In the genomic region with DNA sequence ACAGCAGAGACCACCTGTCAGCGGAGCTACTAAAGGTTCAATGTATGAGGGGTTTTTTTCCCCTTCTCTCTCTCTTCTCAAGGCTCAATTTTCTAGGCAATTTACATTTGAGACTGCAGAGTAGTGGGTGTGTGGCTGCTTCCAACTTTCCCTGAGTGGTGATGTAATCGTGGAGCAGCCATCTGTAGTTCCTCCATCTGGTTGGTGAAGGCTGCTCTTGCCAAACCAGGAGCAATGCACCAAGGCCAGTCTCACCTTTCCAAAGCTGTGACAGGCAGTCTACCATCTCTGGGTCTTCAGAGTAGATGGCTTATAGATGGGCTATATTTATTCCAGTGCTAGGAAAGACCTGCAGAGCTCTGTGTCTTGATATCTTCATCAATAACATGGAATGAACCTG, we compare ENCODE assay signal across 17 mouse cellular contexts.
A peak's percentile ranks its signal among the peaks of the same experiment; 100 is the strongest.
DNase-seq lines count a peak whose midpoint lies in the region; ATAC-seq and TF ChIP-seq lines count a peak whose summit lies in the region.
"Had no signal": no experiment of that assay in that cellular context is flagged by ENCODE, and none has a peak within 500 bp of the region (broad histone marks: within the 10 kb centered on the region; RNA-seq: fewer than 3 reads in every experiment).

No protein-coding gene starts in this region.

- H3K4me2 ChIP-seq in midbrain, postnatal 0 days (ENCODE audit: low read depth, low read length, poor library complexity, severe bottlenecking), result no peak overlapping the region
- no peak overlapping the region for H3K4me2 ChIP-seq in midbrain, embryonic 13.5 days (replicated peaks)
- H3K4me2 ChIP-seq: hindbrain, embryonic 13.5 days; limb, embryonic 15.5 days; midbrain, embryonic 12.5 days; neural tube, embryonic 15.5 days had no signal

- no peak overlapping the region for H3K9ac ChIP-seq in midbrain, postnatal 0 days (replicated peaks; ENCODE audit: low read length, poor library complexity, severe bottlenecking)
- no peak overlapping the region for H3K9ac ChIP-seq in midbrain, embryonic 13.5 days (replicated peaks)
- H3K9ac ChIP-seq: hindbrain, embryonic 13.5 days; limb, embryonic 15.5 days; midbrain, embryonic 12.5 days; neural tube, embryonic 15.5 days had no signal

- 91% methylated on average over 2 of the region's 2 CpGs for WGBS in midbrain, postnatal 0 days
- 92% methylated on average over 2 of the region's 2 CpGs for WGBS in midbrain, embryonic 13.5 days

- no peak overlapping the region for H3K27ac ChIP-seq in midbrain, postnatal 0 days (ENCODE audit: low read depth, low read length)
- H3K27ac ChIP-seq in midbrain, embryonic 13.5 days, result no peak overlapping the region
- H3K27ac ChIP-seq: heart, adult 2 months; hindbrain, embryonic 13.5 days; limb, embryonic 15.5 days; midbrain, embryonic 12.5 days; neural tube, embryonic 15.5 days had no signal

- H3K4me3 ChIP-seq in midbrain, postnatal 0 days (ENCODE audit: low read depth, low read length), result no peak overlapping the region
- H3K4me3 ChIP-seq in midbrain, embryonic 13.5 days (replicated peaks), result no peak overlapping the region
- H3K4me3 ChIP-seq: heart, adult 2 months; hindbrain, embryonic 13.5 days; limb, embryonic 15.5 days; midbrain, embryonic 12.5 days; neural tube, embryonic 15.5 days had no signal

- no peaks in the 10 kb centered on the region for H3K27me3 ChIP-seq in midbrain, postnatal 0 days (ENCODE audit: insufficient read depth, low read length)
- no peaks in the 10 kb centered on the region for H3K27me3 ChIP-seq in midbrain, embryonic 13.5 days
- H3K27me3 ChIP-seq: hindbrain, embryonic 13.5 days; limb, embryonic 15.5 days; midbrain, embryonic 12.5 days; neural tube, embryonic 15.5 days; Patski had no signal

- H3K36me3 ChIP-seq in midbrain, postnatal 0 days (ENCODE audit: insufficient read depth, low read length), result no peaks in the 10 kb centered on the region
- no peaks in the 10 kb centered on the region for H3K36me3 ChIP-seq in midbrain, embryonic 13.5 days
- H3K36me3 ChIP-seq: hindbrain, embryonic 13.5 days; limb, embryonic 15.5 days; midbrain, embryonic 12.5 days; neural tube, embryonic 15.5 days had no signal

- intact Hi-C loops in heart, postnatal 36 days (cut with DNase I), result no loop called here

- no peaks in the 10 kb centered on the region for H3K4me1 ChIP-seq in midbrain, postnatal 0 days (ENCODE audit: insufficient read depth, low read length)
- H3K4me1 ChIP-seq in midbrain, embryonic 13.5 days (replicated peaks), result peaks cover 7% of the 10 kb centered on the region
- H3K4me1 ChIP-seq: limb, embryonic 15.5 days; neural tube, embryonic 15.5 days had no signal

- ATAC-seq in midbrain, postnatal 0 days (ENCODE audit: low FRiP score), result no peak
- ATAC-seq in midbrain, embryonic 13.5 days, result no peak
- ATAC-seq: Patski had no signal

- peak; percentile 31 for DNase-seq in midbrain, postnatal 0 days (ENCODE audit: low spot score)
- peak; percentile 83 to 88 for DNase-seq in cerebellum, postnatal 36 days
- DNase-seq in layer of hippocampus, postnatal 10 days (ENCODE audit: low spot score in 2 of 2), result peak; percentile 29 to 38
- DNase-seq in right cerebral cortex, postnatal 36 days (ENCODE audit: low spot score in 2 of 2), result peak; percentile 72 to 77
- DNase-seq in thymus, postnatal 0 days (ENCODE audit: low spot score), result no peak
- DNase-seq in heart, postnatal 36 days, result no peak
- no peak for DNase-seq in adrenal gland, adult 2 months
- DNase-seq: adrenal gland, postnatal 10 days; embryo, embryonic 11 days; heart, adult 2 months; thymus, postnatal 14 days had no signal

- TF ChIP-seq CTCF in midbrain, postnatal 0 days (IDR thresholded peaks at IDR 0.05), result no peak

- H3K9me3 ChIP-seq in midbrain, postnatal 0 days (ENCODE audit: low read length), result no peaks in the 10 kb centered on the region
- H3K9me3 ChIP-seq in midbrain, embryonic 13.5 days, result no peaks in the 10 kb centered on the region
- H3K9me3 ChIP-seq: hindbrain, embryonic 13.5 days; limb, embryonic 15.5 days; midbrain, embryonic 12.5 days; neural tube, embryonic 15.5 days had no signal

Comparison
In these comparisons a context has a peak if more than half of its experiments do, and no peak if none do; other contexts are left out.
1. DNase-seq: peak in midbrain, postnatal 0 days (single experiment), cerebellum, postnatal 36 days (2 of 2), layer of hippocampus, postnatal 10 days (2 of 2) and right cerebral cortex, postnatal 36 days (2 of 2); none in thymus, postnatal 0 days (single experiment), heart, postnatal 36 days (0 of 2) and adrenal gland, adult 2 months (single experiment).